Mouse (Mus musculus): ENCODE measurements around the gene Pparg.

Gene Pparg

GRCm38 (mm10) chr6:115361606-115362462 is 1.1 kb downstream of the Pparg start:
- DNase-seq = peak in 1 of 2 experiments; percentile 63

- no peak for DNase-seq
Observed at GRCm38 (mm10) chr6:115366869-115367610, 6.3 kb downstream of the Pparg start.

DNA sequence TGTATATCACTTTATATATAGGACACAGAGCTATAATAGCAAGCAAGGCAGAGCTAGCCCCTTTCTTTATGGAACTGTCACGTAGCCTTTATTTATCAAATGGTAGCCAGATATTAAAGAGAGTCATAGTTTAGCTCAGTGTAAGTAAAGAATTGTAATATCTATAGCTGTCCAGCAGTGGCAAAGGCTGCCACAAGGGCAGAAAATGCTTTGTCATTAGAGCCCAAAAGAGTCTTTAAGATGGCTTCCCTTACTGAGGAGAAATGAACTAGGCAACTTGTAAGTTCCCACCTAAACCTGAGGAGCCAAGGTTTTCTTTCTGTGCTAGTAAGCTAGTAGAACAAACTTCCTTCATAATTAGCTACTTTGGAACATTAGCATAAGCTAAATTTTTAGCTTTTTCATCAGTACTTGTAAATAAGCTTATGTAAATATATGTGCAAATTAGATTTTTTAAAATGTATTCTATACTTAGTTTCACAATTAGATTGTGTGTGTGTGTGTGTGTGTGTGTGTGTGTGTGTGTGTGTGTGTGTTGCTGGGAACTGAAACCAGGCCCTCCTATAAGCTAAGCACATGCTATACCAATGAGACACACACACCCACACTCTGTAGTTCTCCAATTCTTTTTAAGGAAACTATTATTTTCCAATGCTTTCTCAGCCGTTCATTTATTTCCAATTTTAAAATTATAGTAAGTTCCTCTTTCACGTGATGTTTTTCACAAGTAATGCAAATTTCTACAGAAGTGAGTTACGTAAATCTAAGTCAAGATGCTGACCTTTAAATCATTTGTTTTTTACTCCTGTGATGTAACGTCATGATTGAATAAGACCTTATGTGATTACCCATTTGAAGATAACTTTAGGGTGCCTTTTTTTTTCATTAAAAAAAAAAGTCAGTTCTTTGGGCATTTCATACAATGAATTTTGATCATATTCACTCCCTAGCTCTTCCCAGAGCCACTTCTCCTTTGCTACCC is 14.4 kb downstream of the Pparg start:
- DNase-seq = no peak

DNA sequence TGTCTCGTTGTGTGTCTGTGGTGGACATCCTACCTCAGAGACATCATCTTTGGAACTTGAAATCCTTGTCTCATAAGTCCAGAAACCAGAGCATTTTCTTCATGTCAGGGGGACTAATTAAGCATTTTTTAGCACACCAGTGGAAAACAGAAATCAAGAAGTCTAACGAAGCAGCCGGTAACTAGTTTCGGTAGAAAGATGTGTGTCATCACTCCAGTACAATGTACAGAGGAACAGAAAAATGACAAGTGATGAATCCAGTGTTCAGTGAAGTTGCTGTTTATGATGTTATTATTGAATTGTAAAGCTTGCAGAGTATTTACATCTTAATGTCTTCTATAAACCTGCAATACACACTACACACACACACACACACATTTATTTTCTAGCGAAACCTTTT is 19.8 kb downstream of the Pparg start:
- DNase-seq = no peak

DNA sequence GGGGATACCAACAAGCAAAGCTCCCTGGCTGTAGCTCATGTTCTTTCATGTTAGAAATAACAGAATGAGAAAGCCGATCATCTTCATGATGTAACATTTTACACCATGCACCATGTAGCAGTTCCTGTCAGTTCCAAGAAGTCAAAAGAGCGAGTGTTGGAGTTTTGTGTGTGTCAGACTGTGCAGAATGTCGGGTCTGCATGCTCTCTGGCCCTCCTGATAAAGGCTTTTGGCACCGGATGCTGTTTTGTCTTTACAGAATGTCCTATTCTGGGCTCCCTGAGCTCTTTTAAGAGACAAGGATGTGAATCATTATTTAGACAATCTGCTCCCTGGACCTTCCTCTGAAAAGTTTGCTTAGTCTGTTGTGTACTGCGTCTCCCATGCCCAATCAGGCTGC is 22.0 kb downstream of the Pparg start:
- DNase-seq = peak; percentile 29 to 66

GRCm38 (mm10) chr6:115389945-115390540 is 29.3 kb downstream of the Pparg start:
- no peak for DNase-seq

- DNase-seq = peak; percentile 2 to 29
Observed at GRCm38 (mm10) chr6:115396911-115397310, 36.2 kb downstream of the Pparg start.

GRCm38 (mm10) chr6:115404354-115404753 is 43.6 kb downstream of the Pparg start:
- DNase-seq = no peak

DNA sequence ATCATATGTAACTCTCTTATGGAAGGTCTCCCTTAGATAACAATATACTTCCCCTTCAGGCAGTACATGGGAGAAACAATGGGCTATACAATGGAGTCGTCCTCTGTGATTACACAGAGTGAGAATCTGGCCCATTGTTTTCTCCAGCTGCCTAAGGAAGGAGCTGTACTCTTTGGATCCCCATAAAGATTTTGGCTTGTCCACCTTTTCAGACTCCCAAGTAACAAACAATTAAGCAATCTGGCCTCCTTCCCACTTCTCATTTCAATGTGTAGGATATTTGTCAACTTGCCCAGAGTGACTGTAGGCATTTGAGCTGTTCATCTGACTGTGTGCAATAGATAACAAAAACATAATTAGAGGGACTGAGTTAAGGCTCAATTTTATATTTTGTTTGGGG is 50.7 kb downstream of the Pparg start:
- no peak for DNase-seq

DNA sequence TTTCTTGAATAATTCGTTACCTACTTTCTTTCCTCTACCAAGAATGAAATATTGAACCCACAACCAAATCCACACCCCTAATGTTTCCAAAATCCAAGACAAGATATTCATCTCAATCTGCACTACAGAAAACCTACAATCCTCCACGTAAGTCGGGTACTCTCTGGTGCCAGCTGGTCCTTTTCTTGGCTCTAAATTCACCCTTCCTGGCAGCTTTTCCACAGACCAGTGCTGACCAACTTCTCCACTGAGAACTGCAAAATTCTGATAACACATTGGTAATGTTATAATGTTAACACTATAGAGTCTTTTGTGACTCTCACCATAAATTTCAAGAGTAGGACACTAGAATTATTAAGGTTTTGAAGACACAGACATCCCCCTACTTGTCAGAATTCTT is 57.4 kb downstream of the Pparg start:
- DNase-seq = no peak

DNA sequence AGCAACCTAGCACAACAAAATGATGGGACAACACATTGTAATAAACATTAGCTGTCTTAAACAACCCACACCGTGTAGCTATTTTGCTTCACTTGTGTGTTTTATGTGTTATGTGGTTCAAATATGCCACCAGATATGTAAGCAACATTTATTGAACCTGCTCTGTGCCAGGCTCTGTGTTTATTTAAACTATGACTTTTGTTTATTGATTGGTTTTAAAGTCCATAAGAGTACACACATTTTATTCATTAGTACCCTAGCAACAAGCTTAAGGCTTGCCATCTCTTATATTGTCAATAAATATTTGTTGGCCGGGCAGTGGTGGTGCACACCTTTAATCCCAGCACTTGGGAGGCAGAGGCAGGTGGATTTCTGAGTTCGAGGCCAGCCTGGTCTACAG is 58.2 kb downstream of the Pparg start:
- DNase-seq = no peak

DNA sequence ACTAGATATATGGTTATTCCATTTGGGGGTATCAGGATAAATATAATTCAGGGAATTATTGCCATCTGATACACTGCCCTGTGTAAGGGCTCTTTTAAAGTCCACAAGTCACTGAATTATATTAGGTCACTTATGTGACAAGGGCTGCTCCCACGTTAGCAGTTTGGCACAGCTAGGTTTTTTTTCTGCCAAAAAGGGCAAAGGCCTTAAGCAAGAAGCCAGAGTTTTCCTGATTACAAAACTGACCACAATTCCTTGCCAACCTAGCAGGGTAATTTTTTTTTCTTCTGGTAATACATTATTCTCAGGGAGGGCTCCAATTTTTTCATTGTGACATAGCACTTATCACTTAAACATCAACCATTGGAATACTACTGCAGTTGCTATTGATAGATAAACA is 60.2 kb downstream of the Pparg start:
- DNase-seq = peak; percentile 73 to 79

GRCm38 (mm10) chr6:115421665-115422064 is 60.9 kb downstream of the Pparg start:
- DNase-seq = no peak

DNA sequence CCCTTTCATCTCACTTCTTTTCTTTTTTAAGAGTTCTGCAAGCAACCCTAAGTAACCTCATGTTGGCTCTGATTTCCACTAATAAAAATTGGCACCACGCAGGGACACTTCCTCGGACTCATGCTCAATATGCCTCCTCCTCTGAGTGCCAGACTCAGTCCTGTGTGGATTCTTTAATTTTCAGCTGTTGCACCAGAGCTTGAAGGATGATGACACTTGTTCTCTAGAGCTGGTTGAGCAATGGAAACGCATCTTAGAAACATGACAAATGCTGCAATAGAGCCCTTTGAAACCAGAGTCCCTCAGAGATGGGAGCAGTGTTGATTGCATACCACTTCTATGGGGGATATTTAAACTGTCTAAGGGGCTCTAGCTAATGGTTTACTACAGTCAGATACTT is 63.7 kb downstream of the Pparg start:
- no peak for DNase-seq

- no peak for DNase-seq
Observed at GRCm38 (mm10) chr6:115432726-115433125, 72.0 kb downstream of the Pparg start.

- DNase-seq = no peak
Observed at GRCm38 (mm10) chr6:115434054-115434453, 73.3 kb downstream of the Pparg start.

GRCm38 (mm10) chr6:115434816-115435215 is 74.1 kb downstream of the Pparg start:
- DNase-seq = no peak

GRCm38 (mm10) chr6:115440231-115441006 is 79.7 kb downstream of the Pparg start:
- DNase-seq = no peak

DNA sequence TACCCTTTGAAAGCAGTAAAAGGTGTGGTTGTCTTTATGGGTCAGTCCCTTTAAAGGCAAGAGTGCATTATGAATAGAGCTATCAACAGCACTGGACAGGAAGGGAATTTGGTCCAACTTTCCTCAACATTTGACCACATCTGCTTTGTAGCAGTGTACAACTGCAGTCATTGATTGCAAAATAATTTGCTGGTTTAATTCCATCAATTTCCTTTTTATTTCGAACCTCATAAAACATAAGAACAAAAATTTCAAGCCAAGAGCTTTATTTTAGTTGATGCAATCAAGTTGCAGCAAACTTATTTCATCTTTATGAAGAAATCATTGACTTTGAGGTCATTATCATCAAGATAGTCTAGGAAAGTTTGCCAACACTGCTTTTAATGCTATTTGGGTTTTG is 91.8 kb downstream of the Pparg start:
- DNase-seq = no peak

GRCm38 (mm10) chr6:115462743-115463337 is 102.1 kb downstream of the Pparg start:
- DNase-seq = peak; percentile 79 to 87

GRCm38 (mm10) chr6:115463338-115463737 is 102.6 kb downstream of the Pparg start:
- no peak for DNase-seq

All from kidney, postnatal 25 days (tissue).